Mouse (Mus musculus) heart, postnatal 0 days (tissue): ENCODE measurements around the gene Neb. TPM values are rescaled to one million over a fixed set of nuclear protein-coding genes. Genes with fewer than 3 reads are reported as not detected.

Experiments
- ATAC-seq: fragments of 200-750 bp; cut with Nextera tagmentation; 2 replicates; pipeline ENCODE4 v1.8.0; 2017; ENCODE audit warnings: low read depth, moderate number of reproducible peaks, moderate library complexity; ENCODE audit not compliant: insufficient read depth
- DNase-seq: peaks from one replicate; pipeline ENCODE4 v3.0.0-alpha.2; 2016; ENCODE audit warnings: low spot score
- H3K27ac ChIP-seq: fragments of 300-500 bp; sonication (generic); 2 replicates; pipeline ENCODE4 v1.5.1; 2014; ENCODE audit warnings: low read depth, mild to moderate bottlenecking
- H3K27me3 ChIP-seq: fragments of 300-500 bp; sonication (generic); 2 replicates; pipeline ENCODE4 v1.6.1; 2014; ENCODE audit warnings: low read length, mixed read lengths; ENCODE audit not compliant: control insufficient read depth, insufficient read depth
- H3K36me3 ChIP-seq: fragments of 300-500 bp; sonication (generic); replicated peaks from 2 replicates; pipeline ENCODE4 v1.6.1; 2014; ENCODE audit warnings: low read length, mixed read lengths; ENCODE audit not compliant: control insufficient read depth, insufficient read depth
- H3K4me1 ChIP-seq: fragments of 300-500 bp; sonication (generic); 2 replicates; pipeline ENCODE4 v1.6.1; 2014; ENCODE audit warnings: antibody characterized with exemption; ENCODE audit not compliant: control insufficient read depth, insufficient read depth
- H3K4me2 ChIP-seq: fragments of 300-500 bp; sonication (generic); 2 replicates; pipeline ENCODE4 v1.6.1; 2014; ENCODE audit warnings: low read depth, mild to moderate bottlenecking, low read length, moderate library complexity
- H3K4me3 ChIP-seq: fragments of 300-500 bp; sonication (generic); 2 replicates; pipeline ENCODE4 v1.5.1; 2014; ENCODE audit warnings: low read depth, low read length
- H3K9ac ChIP-seq: fragments of 300-500 bp; sonication (generic); replicated peaks from 2 replicates; pipeline ENCODE4 v1.6.1; 2014; ENCODE audit warnings: low read depth, low read length, mixed read lengths
- H3K9me3 ChIP-seq: fragments of 300-500 bp; sonication (generic); replicated peaks from 2 replicates; pipeline ENCODE4 v1.6.1; 2016; ENCODE audit warnings: low read length; ENCODE audit not compliant: control insufficient read depth
- CTCF ChIP-seq: IDR thresholded peaks from 2 replicates; pipeline ENCODE4 v1.5.1; 2016; ENCODE audit warnings: antibody characterized with exemption, control low read depth, low read depth
- EP300 ChIP-seq: IDR thresholded peaks from 2 replicates; pipeline ENCODE4 v1.6.1; 2016; ENCODE audit warnings: antibody characterized with exemption, low read depth
- WGBS: fragments of 180-500 bp; shearing (Covaris S2); extraction: QIAGEN DNeasy Blood & Tissue Kit; methylation state at CpG from one replicate; pipeline ENCODE4 v1.1.7; 2014; 5-methylcytosine and 5-hydroxymethylcytosine counted together
- polyA plus RNA-seq: library from polyadenylated mRNA; unstranded; fragments of >200 nt; fragmentation: Nextera tagmentation; extraction: Ambion mirVana; gene quantifications from 2 replicates; pipeline ENCODE4 v1.2.1, GENCODE M21; 2015
- total RNA-seq: library from RNA; depleted of rRNA; stranded (reverse); fragments of >200 nt; gene quantifications from 2 replicates; pipeline ENCODE4 v1.2.3, GENCODE M21; 2014; ENCODE audit warnings: low replicate concordance

Gene Neb
- total and polyA plus RNA-seq, 2 experiments from 2014 or later = 1.4 to 4.4 TPM

DNA sequence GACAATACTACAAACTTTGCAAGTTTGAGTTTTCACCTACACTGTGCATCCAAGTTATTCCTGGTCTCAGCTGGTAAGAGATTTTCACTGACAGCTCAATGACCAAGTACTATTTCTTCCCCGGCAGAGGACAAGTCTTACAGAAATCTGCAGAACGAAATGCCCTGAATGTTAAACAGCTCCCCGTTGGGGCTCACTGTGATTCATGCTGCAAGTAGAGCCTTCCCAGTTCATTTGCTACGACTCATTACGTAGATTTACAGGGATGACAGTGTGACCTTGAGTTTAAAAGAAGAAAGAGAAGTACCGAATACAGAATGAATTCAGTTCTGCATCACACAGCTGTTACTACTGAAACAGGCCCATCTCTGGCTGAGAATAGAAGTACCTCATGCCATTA is 91.9 kb downstream of the Neb start:
- TF ChIP-seq EP300 = no peak
- no peak for TF ChIP-seq CTCF
- Histone ChIP-seq H3K27me3 (no peaks in the 10 kb centered on the region), H3K9me3 (no peaks in the 10 kb centered on the region), H3K36me3 (no peaks in the 10 kb centered on the region), H3K4me1 (peaks cover 6% of the 10 kb centered on the region), H3K4me2 (no peak overlapping the region), H3K9ac (no peak overlapping the region), H3K4me3 (no peak overlapping the region), H3K27ac (no peak overlapping the region)
- no peak for DNase-seq
- 63% methylated on average over 6 of the region's 6 CpGs for WGBS
- no peak for ATAC-seq

DNA sequence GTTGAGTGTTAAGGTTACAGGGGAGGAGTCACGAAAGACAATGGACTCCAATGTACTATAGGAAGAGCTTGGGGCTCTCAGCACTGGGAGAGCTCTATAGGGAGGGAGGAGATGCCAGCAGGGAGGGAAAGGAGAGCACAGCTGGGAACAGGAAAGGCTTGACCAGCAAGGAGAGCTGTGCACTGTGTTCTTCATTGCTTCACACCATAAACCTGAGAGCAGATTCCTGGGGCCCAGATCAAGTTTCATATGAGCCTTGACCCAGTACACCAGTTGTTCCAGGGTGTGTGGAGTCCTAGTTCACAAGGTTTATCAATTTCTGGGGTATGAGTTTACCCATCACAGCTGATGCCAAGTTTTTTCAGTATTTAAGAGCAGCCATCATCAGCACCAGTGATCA is 106.1 kb downstream of the Neb start:
- 58% methylated on average over 1 of the region's 1 CpGs for WGBS
- H3K27ac ChIP-seq = peak overlapping the region; percentile 17; the same call in 1 of the 2 replicates
- ATAC-seq (no peak), DNase-seq (no peak)
- H3K36me3 ChIP-seq = no peaks in the 10 kb centered on the region
- no peaks in the 10 kb centered on the region for H3K9me3 ChIP-seq
- H3K4me3 ChIP-seq = no peak overlapping the region
- no peaks in the 10 kb centered on the region for H3K27me3 ChIP-seq
- no peaks in the 10 kb centered on the region; the same call in 1 of the 2 replicates for H3K4me1 ChIP-seq
- no peak for TF ChIP-seq CTCF
- no peak for TF ChIP-seq EP300
- H3K9ac ChIP-seq = no peak overlapping the region
- H3K4me2 ChIP-seq = no peak overlapping the region

DNA sequence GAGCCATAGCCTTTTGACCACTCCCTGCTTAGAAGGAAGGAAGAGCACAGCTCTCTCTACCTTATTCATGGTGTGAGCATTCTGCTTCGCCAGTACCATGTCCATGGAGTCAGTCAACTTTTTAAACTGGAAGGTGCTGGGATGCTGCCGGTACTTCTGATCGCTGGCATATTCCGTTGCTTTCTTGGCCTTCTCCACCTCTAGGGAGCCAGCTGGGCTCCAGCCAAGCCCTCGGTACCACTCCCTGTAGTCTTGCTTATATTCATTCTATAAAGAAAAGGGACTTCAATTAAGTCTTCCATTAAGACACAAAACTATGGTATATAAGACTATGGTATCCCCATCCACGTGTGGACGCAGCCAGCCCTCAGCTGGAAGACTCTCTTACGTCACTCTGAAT is 107.4 kb downstream of the Neb start:
- no peak overlapping the region for H3K27ac ChIP-seq
- H3K27me3 ChIP-seq = no peaks in the 10 kb centered on the region
- H3K4me3 ChIP-seq = no peak overlapping the region
- H3K4me1 ChIP-seq = no peaks in the 10 kb centered on the region; the same call in 1 of the 2 replicates
- no peaks in the 10 kb centered on the region for H3K9me3 ChIP-seq
- no peak overlapping the region for H3K9ac ChIP-seq
- TF ChIP-seq EP300 = no peak
- TF ChIP-seq CTCF = no peak
- 88% methylated on average over 8 of the region's 8 CpGs for WGBS
- DNase-seq = no peak
- no peak for ATAC-seq
- no peaks in the 10 kb centered on the region for H3K36me3 ChIP-seq
- H3K4me2 ChIP-seq = no peak overlapping the region

DNA sequence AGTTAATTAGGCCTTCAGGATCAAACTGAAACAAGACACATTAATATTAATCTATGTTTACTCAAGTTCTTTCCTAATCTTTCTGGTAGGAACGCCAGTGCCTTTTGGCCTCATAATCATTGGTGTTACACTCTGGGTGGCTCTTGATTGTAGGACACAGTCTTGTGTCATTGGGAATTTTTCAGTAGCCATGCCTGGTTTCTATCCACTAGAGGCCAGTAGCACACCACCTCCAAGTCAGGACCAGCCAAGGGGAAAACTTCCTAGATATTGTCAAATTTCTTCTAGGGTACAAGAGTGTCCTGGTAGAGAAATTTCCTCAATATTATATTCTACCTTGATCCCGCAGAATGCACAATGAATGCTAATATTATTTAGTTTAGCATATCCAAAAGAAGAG is 116.1 kb downstream of the Neb start:
- Histone ChIP-seq H3K9ac (no peak overlapping the region), H3K27ac (no peak overlapping the region), H3K4me1 (no peaks in the 10 kb centered on the region), H3K36me3 (no peaks in the 10 kb centered on the region), H3K4me2 (no peak overlapping the region), H3K9me3 (no peaks in the 10 kb centered on the region), H3K4me3 (no peak overlapping the region), H3K27me3 (no peaks in the 10 kb centered on the region)
- ATAC-seq (peak; percentile 55; the same call in 1 of the 2 replicates), DNase-seq (peak; percentile 45)
- TF ChIP-seq EP300 (no peak), CTCF (peak; percentile 81)
- 21% methylated on average over 2 of the region's 2 CpGs for WGBS

DNA sequence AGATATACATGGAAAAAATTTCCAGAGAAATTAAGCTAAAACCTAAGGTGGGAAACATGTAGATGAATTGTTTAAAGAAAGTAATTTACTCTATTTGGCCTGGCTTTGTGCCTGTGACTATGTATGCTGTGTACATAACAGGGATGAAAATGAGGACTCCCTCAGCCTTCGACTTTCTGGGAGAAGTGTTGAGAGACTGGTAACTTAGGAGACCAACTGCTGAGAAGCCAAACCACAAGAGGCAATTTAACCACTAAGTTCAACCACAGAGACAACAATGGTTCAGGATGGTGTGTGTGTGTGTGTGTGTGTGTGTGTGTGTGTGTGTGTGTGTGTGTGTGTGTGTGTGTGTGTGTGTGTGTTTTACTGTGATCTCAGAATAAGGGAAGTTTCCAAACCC is 126.2 kb downstream of the Neb start:
- Histone ChIP-seq H3K4me3 (no peak overlapping the region), H3K9ac (no peak overlapping the region), H3K27ac (no peak overlapping the region), H3K4me2 (no peak overlapping the region), H3K9me3 (no peaks in the 10 kb centered on the region), H3K4me1 (no peaks in the 10 kb centered on the region), H3K36me3 (no peaks in the 10 kb centered on the region), H3K27me3 (no peaks in the 10 kb centered on the region)
- ATAC-seq (no peak), DNase-seq (no peak)
- TF ChIP-seq EP300 = no peak
- WGBS = 55% methylated on average over 1 of the region's 1 CpGs

DNA sequence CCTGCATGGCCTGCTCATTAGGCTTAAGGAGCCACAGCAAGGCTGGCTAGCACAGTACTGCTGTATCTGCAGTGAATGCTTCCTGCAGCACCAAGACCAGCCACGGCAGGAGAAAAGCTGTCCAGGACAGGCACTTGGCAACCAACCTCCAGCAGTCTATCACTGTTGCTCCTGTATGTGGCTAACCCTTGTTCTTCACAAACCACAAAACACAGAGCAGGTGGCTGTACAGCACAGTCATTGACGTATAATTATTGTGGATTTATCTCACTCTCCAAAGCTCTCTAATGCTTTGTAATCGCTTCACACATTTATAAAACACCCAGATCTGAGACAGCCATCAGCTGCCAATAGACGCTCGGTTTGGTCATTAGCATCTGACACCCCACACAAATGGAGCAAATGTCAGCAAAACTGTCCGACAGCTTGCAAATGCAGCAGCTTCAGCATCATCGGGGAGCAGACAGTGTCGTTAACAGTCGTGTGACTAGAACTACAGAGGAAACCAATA is 129.9 kb downstream of the Neb start:
- Histone ChIP-seq H3K4me3 (no peak overlapping the region), H3K9ac (no peak overlapping the region), H3K27ac (no peak overlapping the region), H3K4me2 (no peak overlapping the region), H3K27me3 (no peaks in the 10 kb centered on the region), H3K4me1 (no peaks in the 10 kb centered on the region), H3K36me3 (no peaks in the 10 kb centered on the region), H3K9me3 (no peaks in the 10 kb centered on the region)
- ATAC-seq (no peak), DNase-seq (no peak)
- TF ChIP-seq CTCF (no peak), EP300 (no peak)
- WGBS = 69% methylated on average over 9 of the region's 9 CpGs
